Mouse (Mus musculus) bone marrow macrophage, adult 2 months (primary cell): ENCODE measurements around the gene Zfp69.

Experiments
- CTCF ChIP-seq: IDR thresholded peaks from 2 replicates; pipeline ENCODE4 v1.5.1; 2012; ENCODE audit warnings: low read depth, mild to moderate bottlenecking, low read length, moderate library complexity
- POLR2A ChIP-seq: IDR thresholded peaks from 2 replicates; pipeline ENCODE4 v1.6.1; 2012; ENCODE audit warnings: mild to moderate bottlenecking, low read depth, low read length, borderline replicate concordance

DNA sequence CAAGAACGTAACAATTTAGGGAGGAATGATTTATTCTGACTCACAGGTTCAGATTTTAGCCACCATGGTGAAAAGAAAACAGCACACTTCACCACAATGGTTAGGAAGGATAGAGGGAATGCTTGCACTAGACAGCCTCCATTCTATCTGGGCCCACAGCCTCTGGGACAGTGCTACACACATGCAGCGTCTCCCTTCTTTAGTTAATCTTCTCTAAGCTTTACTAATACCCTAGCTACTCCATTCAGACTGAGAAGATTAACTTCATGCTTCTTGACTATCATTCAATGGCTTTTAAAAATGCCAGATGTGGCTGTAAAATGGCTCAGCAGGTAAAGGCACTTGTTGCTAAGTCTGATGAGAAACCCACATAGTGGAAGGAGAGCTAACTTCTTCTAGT is 40.8 kb upstream of the Zfp69 start:
- TF ChIP-seq CTCF, result no peak
- no peak for TF ChIP-seq POLR2A
